Mouse (Mus musculus) heart, adult 2 months (tissue): ENCODE results near the gene Morc3. TPM values are rescaled to one million over a fixed set of nuclear protein-coding genes. Genes with fewer than 3 reads are reported as not detected.

Experiments
- DNase-seq, 2 experiments: peaks; one replicate each; pipeline ENCODE4 v3.0.0; 2021
- H3K27ac ChIP-seq: fragments of 200-600 bp; 2 replicates; pipeline ENCODE4 v1.8.1; 2022
- H3K27me3 ChIP-seq: fragments of 200-500 bp; 2 replicates; pipeline ENCODE4 v1.6.1; 2012; ENCODE audit warnings: mild to moderate bottlenecking, low read length, inconsistent platforms, mixed read lengths; ENCODE audit not compliant: control insufficient read depth, insufficient read depth
- H3K36me3 ChIP-seq: fragments of 200-500 bp; 2 replicates; pipeline ENCODE4 v1.6.1; 2012; ENCODE audit warnings: low read length, inconsistent platforms; ENCODE audit not compliant: control insufficient read depth, insufficient read depth
- H3K4me1 ChIP-seq: fragments of 200-500 bp; 2 replicates; pipeline ENCODE4 v1.6.1; 2011; ENCODE audit warnings: low read length; ENCODE audit not compliant: control insufficient read depth, insufficient read depth
- H3K4me3 ChIP-seq: fragments of 200-600 bp; 2 replicates; pipeline ENCODE4 v1.8.1; 2022
- H3K79me2 ChIP-seq: fragments of 200-500 bp; replicated peaks from 2 replicates; pipeline ENCODE4 v1.6.1; 2012; ENCODE audit warnings: mild to moderate bottlenecking, inconsistent platforms, low read length, moderate library complexity, mixed read lengths; ENCODE audit not compliant: control insufficient read depth, insufficient read depth
- H3K9ac ChIP-seq: fragments of 200-500 bp; 2 replicates; pipeline ENCODE4 v1.6.1; 2012; ENCODE audit warnings: low read depth, mild to moderate bottlenecking, control low read depth, inconsistent platforms, low read length, mixed read lengths
- CTCF ChIP-seq: fragments of 200-600 bp; IDR thresholded peaks from 2 replicates; pipeline ENCODE4 v1.8.1; 2022; ENCODE audit warnings: antibody characterized with exemption, mild to moderate bottlenecking, moderate library complexity
- EP300 ChIP-seq: fragments of 200-500 bp; IDR thresholded peaks from 2 replicates; pipeline ENCODE4 v1.6.1; 2011; ENCODE audit warnings: low read depth, low read length, control low read depth; ENCODE audit not compliant: insufficient read depth
- POLR2A ChIP-seq: fragments of 200-500 bp; IDR thresholded peaks from 2 replicates; pipeline ENCODE4 v1.6.1; 2011; ENCODE audit warnings: mild to moderate bottlenecking, low read depth, low read length, control low read depth; ENCODE audit not compliant: insufficient read depth
- WGBS: fragments of 180-500 bp; shearing (Covaris S2); methylation state at CpG from one replicate; pipeline ENCODE4 v1.1.7; 2018; 5-methylcytosine and 5-hydroxymethylcytosine counted together
- intact Hi-C: fragments of 180-260 bp; cut with DNase I; formaldehyde crosslinking; loops from one replicate; pipeline ENCODE4 v1.15.1; 2025
- polyA plus RNA-seq: library from polyadenylated mRNA; depleted of rRNA; stranded (reverse); fragments of >200 nt; gene quantifications from 2 replicates; pipeline ENCODE4 v1.2.3, GENCODE M21; 2012
- total RNA-seq, 2 experiments: library from RNA; stranded (reverse); gene quantifications; 2 replicates each; pipeline ENCODE4 v1.2.3; 2021

Gene Morc3
- total and polyA plus RNA-seq, 3 experiments = 4.8 to 17.3 (median 15.3) TPM

- no peak overlapping the region for H3K9ac ChIP-seq
- intact Hi-C loops = no loop called here
- no peak overlapping the region for H3K4me3 ChIP-seq
- H3K79me2 ChIP-seq = no peaks in the 10 kb centered on the region
- H3K4me1 ChIP-seq = no peaks in the 10 kb centered on the region
- no peak overlapping the region for H3K27ac ChIP-seq
- no peak for DNase-seq
- TF ChIP-seq POLR2A (no peak), CTCF (no peak), EP300 (no peak)
- H3K27me3 ChIP-seq = no peaks in the 10 kb centered on the region
- 57% methylated on average over 6 of the region's 6 CpGs for WGBS
- no peaks in the 10 kb centered on the region; the same call in 1 of the 2 replicates for H3K36me3 ChIP-seq
These were observed 45.9 kb downstream of the Morc3 start for GRCm38 (mm10) chr16:93877612-93878380.

DNA sequence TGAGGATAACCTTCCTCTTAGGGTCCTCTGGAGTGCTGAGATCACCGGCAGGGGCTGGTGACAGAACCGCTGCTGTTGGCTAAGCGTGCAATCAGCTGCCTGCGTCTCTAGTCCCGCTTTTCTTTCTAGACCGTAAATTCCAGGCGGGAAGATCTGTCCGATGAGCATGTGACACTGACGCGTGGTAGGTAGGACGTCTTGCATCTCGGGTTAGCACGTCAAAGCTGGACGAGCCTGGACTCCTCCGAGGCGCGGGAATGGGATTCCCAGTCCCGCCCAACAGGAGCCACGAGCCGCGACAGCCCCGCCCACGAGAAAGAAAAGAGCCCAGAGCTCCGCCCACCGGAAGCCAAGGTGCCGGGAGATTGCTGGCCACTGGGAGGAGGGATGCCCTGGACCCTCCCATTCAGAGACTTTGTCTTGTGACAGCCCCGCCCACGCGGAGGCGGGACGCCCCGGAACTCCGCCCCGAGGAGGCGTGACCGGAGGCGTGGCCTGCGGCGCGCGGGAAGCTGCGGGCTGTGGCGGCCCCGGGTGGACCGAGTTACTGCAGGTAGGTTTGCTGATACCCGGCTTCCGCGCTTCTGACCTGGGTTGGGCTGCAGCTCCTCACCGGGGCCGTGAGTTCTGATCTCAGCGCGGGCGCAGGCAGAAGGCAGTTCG is 51.6 kb downstream of the Morc3 start, which contains the start of gene Chaf1b:
Gene Chaf1b, plus strand, starts transcription at position 479 of the 663 bp plus-strand sequence.
- no peaks in the 10 kb centered on the region for H3K36me3 ChIP-seq

GRCm38 (mm10) chr16:93884086-93884721 is 52.3 kb downstream of the Morc3 start:
- Histone ChIP-seq H3K27me3 (no peaks in the 10 kb centered on the region), H3K27ac (no peak overlapping the region), H3K36me3 (no peaks in the 10 kb centered on the region), H3K79me2 (no peaks in the 10 kb centered on the region), H3K4me1 (peaks cover 2% of the 10 kb centered on the region; the same call in 1 of the 2 replicates), H3K4me3 (peak overlapping the region; percentile 81), H3K9ac (peak overlapping the region; percentile 55)
- intact Hi-C loops = loop anchor here (5.0 to 10.0 kb wide), 2 partner anchors 52 to 169 kb away; partner anchors contain the start of genes Dop1b and Morc3
- peak in 1 of 2 experiments; percentile 28 for DNase-seq
- WGBS = 2% methylated on average over 43 of the region's 43 CpGs
- TF ChIP-seq POLR2A (no peak), CTCF (no peak), EP300 (no peak)

More for the DNA sequence above, 51.6 kb downstream of the Morc3 start, which contains the start of gene Chaf1b:
- TF ChIP-seq EP300 (no peak), POLR2A (no peak), CTCF (no peak; the same call in none of the 2 replicates)
- peak; percentile 95 to 99 for DNase-seq
- peak within 1 kb of the TSS; percentile 81 for H3K4me3 ChIP-seq
- peak within 1 kb of the TSS; percentile 55 for H3K9ac ChIP-seq
- H3K79me2 ChIP-seq = no peaks in the 10 kb centered on the region
- intact Hi-C loops = loop anchor here (5.0 to 10.0 kb wide), 2 partner anchors 51 to 169 kb away; partner anchors contain the start of genes Dop1b and Morc3
- WGBS = under 1% methylated on average over 54 of the region's 54 CpGs
- no peak within 1 kb of the TSS for H3K27ac ChIP-seq
- no peaks in the 10 kb centered on the region for H3K27me3 ChIP-seq
- H3K4me1 ChIP-seq = peaks cover 2% of the 10 kb centered on the region; the same call in 1 of the 2 replicates

GRCm38 (mm10) chr16:93884722-93885113 is 52.8 kb downstream of the Morc3 start:
- WGBS = 63% methylated on average over 5 of the region's 5 CpGs
- Histone ChIP-seq H3K27me3 (no peaks in the 10 kb centered on the region), H3K79me2 (no peaks in the 10 kb centered on the region), H3K27ac (no peak overlapping the region), H3K4me3 (peak overlapping the region; percentile 81; the same call in 1 of the 2 replicates), H3K4me1 (peaks cover 2% of the 10 kb centered on the region; the same call in 1 of the 2 replicates), H3K36me3 (no peaks in the 10 kb centered on the region), H3K9ac (no peak overlapping the region)
- TF ChIP-seq POLR2A = no peak
- intact Hi-C loops = loop anchor here (5.0 to 10.0 kb wide), 2 partner anchors 52 to 170 kb away; partner anchors contain the start of genes Dop1b and Morc3
- DNase-seq = no peak

DNA sequence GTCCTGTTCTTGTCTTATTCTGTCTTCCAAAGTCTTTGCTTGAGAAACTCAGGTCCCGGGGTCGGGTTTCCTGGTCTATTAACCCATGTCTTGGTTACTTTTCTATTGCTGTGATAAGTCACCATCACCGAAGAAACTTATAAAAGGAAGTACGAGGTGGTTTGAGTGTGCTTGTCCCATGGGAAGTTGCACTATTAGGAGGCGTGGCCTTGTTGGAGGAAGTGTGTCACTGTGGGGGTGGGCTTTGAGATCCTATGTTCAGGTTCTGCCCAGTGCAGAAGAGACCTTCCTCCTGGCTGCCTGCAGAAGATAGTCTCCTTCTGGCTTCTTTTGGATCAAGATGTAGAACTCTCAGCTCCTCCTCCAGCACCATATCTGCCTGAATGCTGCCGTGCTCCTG is 56.6 kb downstream of the Morc3 start:
- Histone ChIP-seq H3K79me2 (no peaks in the 10 kb centered on the region), H3K27me3 (no peaks in the 10 kb centered on the region), H3K4me1 (no peaks in the 10 kb centered on the region), H3K36me3 (no peaks in the 10 kb centered on the region), H3K27ac (no peak overlapping the region), H3K9ac (no peak overlapping the region), H3K4me3 (no peak overlapping the region)
- intact Hi-C loops = loop anchor here (10.0 kb wide), 1 partner anchor 174 kb away; the partner anchor contains the start of gene Dop1b
- 79% methylated on average over 6 of the region's 6 CpGs for WGBS
- TF ChIP-seq CTCF = no peak
- TF ChIP-seq POLR2A = no peak
- TF ChIP-seq EP300 = no peak
- no peak for DNase-seq
